Mouse (Mus musculus) brain, embryonic 14.5 days (tissue): ENCODE results near the gene Slc7a10.

Experiments used
- CTCF ChIP-seq: fragments of 200-500 bp; IDR thresholded peaks from 2 replicates; pipeline ENCODE4 v1.5.1; 2012; ENCODE audit warnings: inconsistent platforms, mild to moderate bottlenecking, moderate library complexity, borderline replicate concordance; ENCODE audit not compliant: insufficient read depth, insufficient read length; ENCODE audit errors: extremely low read depth
- POLR2A ChIP-seq: fragments of 200-500 bp; IDR thresholded peaks from 2 replicates; pipeline ENCODE4 v1.6.1; 2012; ENCODE audit warnings: mild to moderate bottlenecking, inconsistent platforms, borderline replicate concordance; ENCODE audit not compliant: poor library complexity, insufficient read depth, insufficient read length, severe bottlenecking; ENCODE audit errors: extremely low read depth

DNA sequence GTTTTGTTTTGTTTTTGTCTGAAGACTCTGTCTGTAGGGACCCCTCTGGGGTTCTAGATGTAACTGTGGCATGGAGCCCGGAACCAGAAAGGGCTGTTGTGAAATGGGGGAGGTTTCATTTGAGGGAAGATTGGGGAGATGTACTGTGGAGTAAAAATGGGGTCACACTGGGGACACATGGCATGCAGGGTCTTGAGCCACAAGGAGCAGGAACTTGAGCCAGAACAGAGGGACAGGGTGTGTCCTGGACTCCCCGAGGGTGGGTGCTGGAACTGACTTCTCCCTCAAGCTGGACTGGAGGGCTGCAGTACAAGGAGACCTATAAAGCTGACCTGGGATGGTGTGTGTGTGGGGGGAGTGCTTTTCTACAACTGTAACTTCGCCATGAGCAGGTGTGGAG is 28.7 kb upstream of the Slc7a10 start:
- TF ChIP-seq CTCF (no peak), POLR2A (no peak)
